Mouse (Mus musculus): ENCODE results near the gene Cep112. TPM values are rescaled to one million over a fixed set of nuclear protein-coding genes. Genes with fewer than 3 reads are reported as not detected.

The Cep112 gene
- polyA plus RNA-seq, 1 experiment = 0.97 TPM

DNA sequence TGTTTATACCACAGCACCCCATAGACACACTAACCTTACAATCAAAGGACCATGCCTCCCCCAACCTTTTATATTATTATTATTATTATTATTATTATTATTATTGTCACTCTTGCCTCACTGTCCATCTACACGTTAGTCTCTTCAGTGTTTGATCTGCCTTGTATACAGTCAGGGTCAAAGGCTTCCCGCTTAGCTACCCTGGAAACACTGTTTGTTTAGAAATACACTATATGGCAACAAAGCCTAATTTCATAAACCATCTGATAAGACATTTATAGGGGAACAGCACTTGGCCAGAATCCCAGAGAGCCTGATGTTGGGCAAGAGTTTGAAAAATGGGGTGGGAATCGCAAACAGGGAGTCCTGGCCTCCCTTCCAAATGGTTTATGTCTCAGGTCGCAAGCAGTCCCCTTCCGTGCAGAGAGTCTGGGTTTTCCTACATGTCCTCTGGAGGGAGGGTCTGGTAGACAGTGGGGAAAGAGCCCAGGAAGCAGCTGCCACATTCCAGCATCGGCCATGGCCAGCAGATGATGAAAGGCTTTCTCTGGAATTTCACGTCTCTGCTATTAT, 451.7 kb downstream of the Cep112 start:
- no peaks in the 10 kb centered on the region for H3K36me3 ChIP-seq (ENCODE audit: control insufficient read depth, insufficient read depth)
- TF ChIP-seq MAX (IDR thresholded peaks at IDR 0.05) (no peak), FOSL1 (IDR thresholded peaks at IDR 0.05; ENCODE audit: insufficient read depth, low read length, poor library complexity, severe bottlenecking) (no peak), USF1 (IDR thresholded peaks at IDR 0.05; ENCODE audit: low read depth) (no peak), MYOG (IDR thresholded peaks at IDR 0.05; ENCODE audit: control insufficient read depth, extremely low read depth, insufficient read length) (no peak), CTCF (IDR thresholded peaks at IDR 0.05; ENCODE audit: control insufficient read depth, insufficient read depth, insufficient read length) (no peak), CEBPB (IDR thresholded peaks at IDR 0.05; ENCODE audit: low read depth) (no peak), MYOD1 (IDR thresholded peaks at IDR 0.05; ENCODE audit: control insufficient read depth, insufficient read length, low read depth) (no peak)
- peaks cover 3% of the 10 kb centered on the region for H3K27me3 ChIP-seq (ENCODE audit: control insufficient read depth, insufficient read depth, insufficient read length)
- no peak overlapping the region for H3ac ChIP-seq (ENCODE audit: control insufficient read depth, insufficient read length, low read depth)
- H3K79me2 ChIP-seq (ENCODE audit: control insufficient read depth, insufficient read depth) = no peaks in the 10 kb centered on the region
- H3K79me3 ChIP-seq (ENCODE audit: low read depth) = no peaks in the 10 kb centered on the region
- H3K4me3 ChIP-seq (ENCODE audit: insufficient read depth, poor library complexity, severe bottlenecking) = no peak overlapping the region

DNA sequence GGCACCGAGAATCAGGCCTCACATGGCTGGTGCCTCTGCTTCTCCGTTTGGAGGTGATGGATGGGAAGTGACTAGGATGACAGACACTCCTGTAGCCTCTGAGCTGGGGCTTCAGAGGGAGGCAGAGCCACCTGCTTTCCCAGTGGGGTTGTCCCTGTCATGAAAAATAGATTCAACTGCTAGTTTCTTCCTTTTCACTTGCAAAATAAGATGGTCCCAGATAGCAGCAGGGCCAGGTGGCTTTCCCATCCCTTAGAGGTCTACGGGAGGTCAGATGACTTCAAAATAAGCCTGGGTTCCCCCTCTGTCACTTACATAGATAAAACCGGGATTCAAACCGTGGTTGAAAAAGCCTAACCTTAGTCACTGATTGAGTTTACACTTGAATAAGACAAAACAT, 452.5 kb downstream of the Cep112 start:
- TF ChIP-seq USF1 (IDR thresholded peaks at IDR 0.05; ENCODE audit: low read depth) (no peak), MYOG (IDR thresholded peaks at IDR 0.05; ENCODE audit: control insufficient read depth, extremely low read depth, insufficient read length) (no peak), MAX (IDR thresholded peaks at IDR 0.05) (no peak), CTCF (IDR thresholded peaks at IDR 0.05; ENCODE audit: control insufficient read depth, insufficient read depth, insufficient read length) (no peak), MYOD1 (IDR thresholded peaks at IDR 0.05; ENCODE audit: control insufficient read depth, insufficient read length, low read depth) (no peak), CEBPB (IDR thresholded peaks at IDR 0.05; ENCODE audit: low read depth) (no peak), FOSL1 (IDR thresholded peaks at IDR 0.05; ENCODE audit: insufficient read depth, low read length, poor library complexity, severe bottlenecking) (no peak)
- Histone ChIP-seq H3K36me3 (ENCODE audit: control insufficient read depth, insufficient read depth) (no peaks in the 10 kb centered on the region), H3K79me2 (ENCODE audit: control insufficient read depth, insufficient read depth) (no peaks in the 10 kb centered on the region), H3ac (ENCODE audit: control insufficient read depth, insufficient read length, low read depth) (no peak overlapping the region), H3K27me3 (ENCODE audit: control insufficient read depth, insufficient read depth, insufficient read length) (peaks cover 3% of the 10 kb centered on the region), H3K4me3 (ENCODE audit: insufficient read depth, poor library complexity, severe bottlenecking) (no peak overlapping the region), H3K79me3 (ENCODE audit: low read depth) (no peaks in the 10 kb centered on the region)

GRCm38 (mm10) chr11:108880546-108880945, 455.6 kb downstream of the Cep112 start:
- H3K4me3 ChIP-seq (ENCODE audit: insufficient read depth, poor library complexity, severe bottlenecking) = no peak overlapping the region
- H3K79me2 ChIP-seq (ENCODE audit: control insufficient read depth, insufficient read depth) = no peaks in the 10 kb centered on the region
- no peak overlapping the region for H3ac ChIP-seq (ENCODE audit: control insufficient read depth, insufficient read length, low read depth)
- H3K36me3 ChIP-seq (ENCODE audit: control insufficient read depth, insufficient read depth) = no peaks in the 10 kb centered on the region
- no peaks in the 10 kb centered on the region for H3K79me3 ChIP-seq (ENCODE audit: low read depth)
- TF ChIP-seq CEBPB (IDR thresholded peaks at IDR 0.05; ENCODE audit: low read depth) (no peak), FOSL1 (IDR thresholded peaks at IDR 0.05; ENCODE audit: insufficient read depth, low read length, poor library complexity, severe bottlenecking) (no peak), MYOD1 (IDR thresholded peaks at IDR 0.05; ENCODE audit: control insufficient read depth, insufficient read length, low read depth) (no peak), CTCF (IDR thresholded peaks at IDR 0.05; ENCODE audit: control insufficient read depth, insufficient read depth, insufficient read length) (no peak), MYOG (IDR thresholded peaks at IDR 0.05; ENCODE audit: control insufficient read depth, extremely low read depth, insufficient read length) (no peak), USF1 (IDR thresholded peaks at IDR 0.05; ENCODE audit: low read depth) (no peak), MAX (IDR thresholded peaks at IDR 0.05) (no peak)
- no peaks in the 10 kb centered on the region for H3K27me3 ChIP-seq (ENCODE audit: control insufficient read depth, insufficient read depth, insufficient read length)

DNA sequence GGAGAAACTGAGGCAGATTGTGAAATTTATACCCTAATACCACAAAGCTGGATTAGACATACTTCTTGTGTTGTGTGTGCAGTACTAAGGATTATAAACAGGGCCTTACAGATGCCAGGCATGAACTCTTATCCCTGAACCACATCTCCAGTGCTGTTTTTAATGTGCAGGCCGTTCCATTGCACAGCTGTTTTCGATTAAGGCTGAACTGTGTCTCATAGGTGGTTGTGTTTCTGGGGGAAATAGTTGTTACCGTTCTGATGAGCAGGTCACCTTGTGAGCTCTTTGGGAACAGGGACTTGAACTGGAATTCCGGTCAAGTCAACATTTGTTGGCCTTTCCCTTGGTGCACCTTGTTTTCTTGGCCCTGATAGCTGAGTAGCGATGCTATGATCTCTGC, 456.7 kb downstream of the Cep112 start:
- no peak overlapping the region for H3ac ChIP-seq (ENCODE audit: control insufficient read depth, insufficient read length, low read depth)
- no peaks in the 10 kb centered on the region for H3K79me3 ChIP-seq (ENCODE audit: low read depth)
- no peaks in the 10 kb centered on the region for H3K27me3 ChIP-seq (ENCODE audit: control insufficient read depth, insufficient read depth, insufficient read length)
- no peaks in the 10 kb centered on the region for H3K36me3 ChIP-seq (ENCODE audit: control insufficient read depth, insufficient read depth)
- H3K79me2 ChIP-seq (ENCODE audit: control insufficient read depth, insufficient read depth) = no peaks in the 10 kb centered on the region
- H3K4me3 ChIP-seq (ENCODE audit: insufficient read depth, poor library complexity, severe bottlenecking) = no peak overlapping the region
- TF ChIP-seq MYOD1 (IDR thresholded peaks at IDR 0.05; ENCODE audit: control insufficient read depth, insufficient read length, low read depth) (no peak), MYOG (IDR thresholded peaks at IDR 0.05; ENCODE audit: control insufficient read depth, extremely low read depth, insufficient read length) (no peak), CTCF (IDR thresholded peaks at IDR 0.05; ENCODE audit: control insufficient read depth, insufficient read depth, insufficient read length) (no peak)

DNA sequence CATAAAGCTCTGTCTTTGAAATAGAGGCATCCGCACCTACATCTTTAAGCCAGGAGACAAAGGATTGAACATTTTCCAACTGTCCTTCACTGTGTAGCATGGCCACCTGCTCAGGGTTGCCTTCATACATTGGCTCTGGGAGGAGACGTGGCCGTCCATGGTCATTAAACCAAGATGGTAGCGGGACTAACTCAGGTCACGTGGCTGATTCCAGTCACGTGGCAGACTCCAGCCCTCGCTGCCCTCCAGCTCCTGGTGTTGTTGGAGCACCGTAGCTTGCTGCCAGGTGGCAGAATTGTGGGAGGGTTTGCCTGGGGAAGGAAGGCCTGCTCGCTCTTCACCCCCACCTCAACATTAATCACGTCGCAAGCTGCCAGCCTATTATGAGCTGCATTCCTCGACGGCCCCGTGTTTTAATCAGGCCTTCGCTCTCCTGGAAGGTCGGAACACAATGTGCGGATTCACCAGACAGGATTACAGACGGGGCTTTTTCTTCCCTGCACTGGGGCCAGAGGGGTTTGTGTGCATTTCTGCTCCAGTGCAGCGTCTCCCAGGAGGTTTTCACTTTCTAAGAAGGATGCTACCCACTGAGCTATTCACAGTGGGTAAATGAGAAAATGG, 460.4 kb downstream of the Cep112 start:
- TF ChIP-seq CTCF (IDR thresholded peaks at IDR 0.05; ENCODE audit: control insufficient read depth, insufficient read depth, insufficient read length) = no peak
- no peak for TF ChIP-seq MYOD1 (IDR thresholded peaks at IDR 0.05; ENCODE audit: control insufficient read depth, insufficient read length, low read depth)
- TF ChIP-seq CEBPB (IDR thresholded peaks at IDR 0.05; ENCODE audit: low read depth) = no peak
- Histone ChIP-seq H3K27me3 (ENCODE audit: control insufficient read depth, insufficient read depth, insufficient read length) (no peaks in the 10 kb centered on the region), H3K79me3 (ENCODE audit: low read depth) (no peaks in the 10 kb centered on the region)

DNA sequence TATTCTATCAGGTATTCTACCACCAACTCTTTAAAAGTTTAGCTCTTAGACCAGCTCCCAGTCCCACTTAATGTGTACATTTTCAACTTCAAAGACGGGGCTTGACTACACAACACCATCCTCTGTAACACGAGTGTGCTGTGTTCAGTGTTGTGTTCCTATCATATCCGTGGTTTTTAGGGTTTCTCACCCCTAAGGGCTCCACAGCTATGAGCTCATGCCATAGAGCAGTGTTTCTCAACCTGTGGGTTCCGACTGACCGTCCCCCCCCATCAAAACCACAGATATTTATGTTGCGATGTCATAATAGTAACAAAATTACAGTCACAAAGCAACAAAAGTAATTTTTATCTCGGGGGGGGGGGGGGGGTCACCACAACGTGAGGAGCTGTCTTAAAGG, 461.1 kb downstream of the Cep112 start:
- Histone ChIP-seq H3K27me3 (ENCODE audit: control insufficient read depth, insufficient read depth, insufficient read length) (no peaks in the 10 kb centered on the region), H3K79me2 (ENCODE audit: control insufficient read depth, insufficient read depth) (no peaks in the 10 kb centered on the region), H3ac (ENCODE audit: control insufficient read depth, insufficient read length, low read depth) (no peak overlapping the region), H3K79me3 (ENCODE audit: low read depth) (no peaks in the 10 kb centered on the region), H3K4me3 (ENCODE audit: insufficient read depth, poor library complexity, severe bottlenecking) (no peak overlapping the region), H3K36me3 (ENCODE audit: control insufficient read depth, insufficient read depth) (no peaks in the 10 kb centered on the region)
- no peak for TF ChIP-seq USF1 (IDR thresholded peaks at IDR 0.05; ENCODE audit: low read depth)
- no peak for TF ChIP-seq CEBPB (IDR thresholded peaks at IDR 0.05; ENCODE audit: low read depth)
- TF ChIP-seq MYOD1 (IDR thresholded peaks at IDR 0.05; ENCODE audit: control insufficient read depth, insufficient read length, low read depth) = no peak

More for the DNA sequence above, 460.4 kb downstream of the Cep112 start:
- no peak overlapping the region for H3ac ChIP-seq (ENCODE audit: control insufficient read depth, insufficient read length, low read depth)
- H3K36me3 ChIP-seq (ENCODE audit: control insufficient read depth, insufficient read depth) = no peaks in the 10 kb centered on the region
- no peaks in the 10 kb centered on the region for H3K79me2 ChIP-seq (ENCODE audit: control insufficient read depth, insufficient read depth)
- H3K4me3 ChIP-seq (ENCODE audit: insufficient read depth, poor library complexity, severe bottlenecking) = no peak overlapping the region
